Mouse (Mus musculus) olfactory bulb, adult 2 months (tissue): ENCODE measurements around the gene Rsf1.

Experiments
- CTCF ChIP-seq: fragments of 200-500 bp; IDR thresholded peaks from 2 replicates; pipeline ENCODE4 v1.5.1; 2012; ENCODE audit warnings: low read depth, mild to moderate bottlenecking, low read length, moderate library complexity; ENCODE audit not compliant: insufficient read depth
- POLR2A ChIP-seq: fragments of 200-500 bp; IDR thresholded peaks from 2 replicates; pipeline ENCODE4 v1.6.1; 2012; ENCODE audit warnings: mild to moderate bottlenecking, low read depth, low read length, moderate library complexity; ENCODE audit not compliant: insufficient read depth

GRCm38 (mm10) chr7:97623402-97623801 lies 43.7 kb downstream of the Rsf1 start:
- TF ChIP-seq CTCF (no peak), POLR2A (no peak)
